Mouse (Mus musculus) NIH3T3 (cell line): Measurements from ENCODE around the gene Gale.

ENCODE experiments used
- DNase-seq: peaks from one replicate; pipeline ENCODE4 v3.0.0-alpha.2; 2012; ENCODE audit warnings: low read depth

Gale gene

DNA sequence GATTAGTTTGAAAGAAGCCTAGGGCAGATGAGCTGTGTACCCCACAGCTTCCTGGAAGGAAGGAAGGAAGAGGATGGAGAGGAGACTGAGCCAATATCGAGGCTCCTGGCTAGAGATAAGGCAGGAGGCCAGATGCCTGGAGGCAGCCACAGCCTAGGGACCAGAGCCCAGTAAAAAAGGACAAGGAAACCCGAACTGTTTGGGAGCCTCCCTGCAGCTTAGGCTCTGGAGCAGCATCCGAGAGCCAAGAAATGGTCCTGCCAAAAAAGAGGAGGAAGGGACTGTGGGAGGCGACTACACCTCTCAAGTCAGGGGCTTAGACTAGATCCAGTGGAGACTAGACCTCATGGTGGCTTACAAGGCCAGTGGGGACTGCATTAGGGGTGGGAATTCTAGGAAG lies 20.1 kb upstream of the Gale start:
- DNase-seq: no peak

- DNase-seq: no peak
These were observed 17.8 kb upstream of the Gale start for GRCm38 (mm10) chr4:135945706-135946105.

DNA sequence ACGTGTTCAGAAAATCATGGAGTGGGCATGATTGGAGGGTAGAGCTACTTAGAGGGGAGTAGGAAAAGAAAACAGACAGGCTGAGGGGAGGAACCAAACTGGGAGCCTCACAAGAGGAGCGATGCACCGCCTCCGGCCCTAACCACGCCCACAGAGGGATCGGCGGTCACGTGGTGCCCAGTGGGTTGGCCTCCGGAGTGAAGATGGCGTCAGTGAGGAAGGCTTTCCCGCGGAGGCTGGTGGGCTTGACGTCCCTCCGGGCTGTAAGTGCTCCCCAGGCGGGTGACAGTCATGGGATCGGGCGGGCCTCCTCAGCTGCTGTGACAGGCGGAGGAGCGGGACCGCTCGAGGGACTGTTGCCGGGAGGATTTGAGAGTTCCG lies 17.3 kb upstream of the Gale start, which contains the start of gene Hmgcl:
TSS of gene Hmgcl (plus strand) at position 171 of the 381 bp plus-strand sequence.
- peak; percentile 94 for DNase-seq

DNA sequence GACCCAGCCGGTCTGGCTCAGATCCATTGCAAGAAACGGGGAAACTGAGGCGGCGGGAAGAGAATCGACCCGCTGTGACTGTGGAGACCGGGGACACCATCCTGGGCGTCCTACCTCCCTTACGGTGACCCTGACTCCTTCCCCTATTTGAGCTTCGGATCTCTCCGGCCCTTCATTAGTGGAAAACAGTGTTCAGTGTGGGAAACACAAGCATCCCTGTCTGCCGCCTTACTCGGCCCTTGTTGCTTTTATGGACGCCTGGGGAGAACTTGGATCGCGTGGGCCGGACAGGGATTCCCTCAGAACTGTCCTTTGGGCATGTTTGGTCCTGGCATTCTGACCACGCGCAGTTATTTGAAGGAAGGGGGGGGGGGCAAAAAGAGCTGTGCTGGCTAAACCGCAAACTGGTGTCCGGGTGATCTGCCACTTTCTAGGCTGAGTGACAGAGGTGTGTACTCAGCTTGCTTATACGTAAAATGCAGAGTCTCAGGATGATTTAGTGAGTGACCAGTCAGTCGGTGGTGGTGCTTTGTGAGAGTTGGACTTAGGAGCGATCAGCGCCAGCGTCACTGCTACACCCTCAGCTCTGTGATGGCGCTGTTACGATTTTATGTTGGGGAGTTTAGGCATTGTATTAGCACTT lies 16.7 kb upstream of the Gale start:
- peak; percentile 32 for DNase-seq

DNA sequence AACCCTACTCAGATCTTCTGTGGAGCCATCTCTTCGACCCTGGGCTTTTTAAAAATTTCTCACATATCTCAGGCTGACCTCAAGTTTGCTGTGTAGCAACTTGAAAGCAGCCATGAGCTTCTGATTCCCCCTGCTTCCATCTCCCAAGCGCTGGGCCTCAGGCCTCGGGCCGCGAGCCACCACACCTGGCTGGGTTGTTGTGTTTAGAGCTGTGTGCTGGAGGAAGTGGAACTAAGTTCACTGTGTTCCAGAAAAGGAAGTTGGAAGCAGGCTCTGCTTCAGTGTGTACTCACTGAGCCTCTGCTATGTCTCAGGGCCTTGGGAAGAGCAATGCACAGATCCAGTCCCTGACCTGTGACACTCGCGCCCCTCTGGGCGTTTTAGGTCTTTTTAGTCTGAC lies 15.4 kb upstream of the Gale start:
- no peak for DNase-seq

DNA sequence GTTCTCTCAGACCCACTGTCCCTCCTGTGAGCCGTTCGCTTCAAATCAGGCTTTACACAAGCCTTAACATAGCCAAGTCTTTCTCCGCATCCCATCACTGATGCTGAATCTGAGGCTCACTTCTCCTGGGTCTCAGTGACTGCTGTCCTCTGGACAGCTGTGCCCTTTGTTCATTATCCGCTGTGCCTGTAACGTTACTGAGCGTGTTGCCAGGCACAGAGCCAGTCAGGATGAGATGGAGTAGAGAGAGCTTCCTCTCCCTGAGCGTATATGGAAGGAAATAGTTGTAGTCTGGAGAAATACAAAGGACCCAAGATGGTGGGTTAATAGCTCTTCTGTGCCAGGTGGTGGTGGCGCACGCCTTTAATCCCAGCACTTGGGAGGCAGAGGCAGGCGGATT lies 14.1 kb upstream of the Gale start:
- no peak for DNase-seq

DNA sequence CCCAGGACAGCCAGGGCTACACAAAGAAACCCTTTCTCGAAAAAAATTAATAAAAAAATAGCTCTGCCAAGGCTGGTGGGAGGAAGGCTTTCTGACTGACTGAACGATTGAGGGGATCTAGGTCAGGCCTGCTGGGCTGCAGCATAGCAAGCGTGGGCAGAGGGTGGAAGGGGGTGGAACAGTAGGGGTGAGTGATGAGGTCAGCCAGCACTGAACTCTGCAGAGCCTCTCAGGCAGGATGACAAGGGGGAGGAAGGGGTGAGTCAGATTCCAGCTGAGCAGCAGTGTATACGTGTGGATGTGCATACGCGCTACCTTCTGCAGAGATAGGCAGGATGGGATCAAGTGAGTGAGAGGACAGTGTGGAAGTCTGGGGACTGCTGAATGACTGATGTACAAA lies 13.6 kb upstream of the Gale start:
- DNase-seq: no peak

DNA sequence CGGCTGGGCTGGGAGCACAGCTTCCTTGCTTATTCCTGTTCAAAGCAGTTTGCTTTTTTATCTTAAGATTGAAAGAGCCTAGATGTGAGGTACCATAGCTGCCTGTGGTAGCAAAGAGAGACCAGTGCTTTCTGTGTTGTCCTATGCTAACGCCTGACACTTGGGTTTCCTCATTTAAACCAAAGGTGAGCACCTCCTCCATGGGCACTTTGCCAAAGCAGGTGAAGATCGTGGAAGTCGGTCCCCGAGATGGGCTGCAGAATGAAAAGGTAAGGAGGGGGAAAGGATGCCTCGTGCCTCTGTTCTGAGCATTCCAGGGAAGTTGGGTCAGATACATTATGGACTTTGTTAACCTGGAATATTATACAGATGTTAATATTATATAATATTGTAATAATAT lies 13.2 kb upstream of the Gale start:
- no peak for DNase-seq

DNA sequence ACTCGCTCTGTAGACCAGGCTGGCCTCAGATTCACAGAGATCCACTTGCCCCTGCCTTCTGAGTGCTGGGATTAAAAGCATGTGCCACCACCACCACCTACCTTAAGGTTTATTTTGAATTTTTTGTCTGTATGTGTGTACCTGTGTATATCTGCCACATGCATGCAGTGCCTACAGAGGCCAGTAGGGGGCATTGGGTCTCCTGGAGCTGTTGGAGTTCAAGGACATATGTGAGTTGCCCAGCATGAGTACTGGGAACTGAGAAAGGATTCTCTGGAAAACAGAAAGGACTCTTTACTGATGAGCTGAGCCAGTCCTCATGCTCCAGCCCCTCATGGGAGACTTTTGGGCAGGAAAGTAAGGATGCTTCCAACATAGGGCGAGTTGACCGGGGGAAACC lies 12.0 kb upstream of the Gale start:
- no peak for DNase-seq

- DNase-seq: no peak
These were observed 10.3 kb upstream of the Gale start for GRCm38 (mm10) chr4:135953179-135953578.

DNA sequence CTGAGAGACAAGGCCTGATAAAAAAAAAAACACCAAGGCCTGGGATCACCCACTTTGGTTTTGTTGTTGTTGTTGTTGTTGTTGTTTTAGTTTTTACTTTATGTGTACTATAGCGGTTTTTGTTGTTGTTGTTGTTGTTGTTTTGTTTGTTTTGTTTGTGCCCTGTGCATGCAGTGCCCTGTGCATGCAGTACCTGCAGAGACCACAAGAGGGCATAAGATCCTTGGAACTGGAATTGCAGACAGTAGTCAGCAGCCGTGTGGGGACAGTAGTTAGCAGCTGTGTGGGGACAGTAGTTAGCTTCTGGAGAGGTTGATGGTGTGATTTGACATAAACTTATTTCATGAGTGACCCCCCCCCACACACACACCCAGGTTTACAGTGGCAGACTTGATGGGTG lies 9.3 kb upstream of the Gale start:
- peak; percentile 69 for DNase-seq

GRCm38 (mm10) chr4:135955886-135956285 lies 7.6 kb upstream of the Gale start:
- DNase-seq: no peak

DNA sequence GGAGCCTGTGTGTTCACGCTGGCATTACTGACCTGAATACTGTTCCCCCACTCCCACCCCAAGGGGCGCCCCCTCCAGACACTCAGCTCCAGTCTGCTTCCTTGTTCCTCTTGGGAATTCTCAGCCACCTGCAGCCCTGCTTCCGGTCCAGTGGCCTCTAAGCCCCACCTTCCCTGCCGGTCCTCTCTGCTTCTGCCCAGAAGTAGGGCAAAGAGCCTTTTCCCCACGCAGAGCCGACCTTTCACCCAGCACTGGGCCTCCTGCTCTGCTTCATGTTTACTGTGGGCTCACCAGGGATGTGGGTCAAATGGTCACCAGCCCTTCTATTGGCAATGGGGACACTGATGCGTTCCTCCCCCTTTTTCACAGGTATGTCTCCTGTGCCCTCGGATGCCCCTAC lies 5.2 kb upstream of the Gale start:
- no peak for DNase-seq

DNA sequence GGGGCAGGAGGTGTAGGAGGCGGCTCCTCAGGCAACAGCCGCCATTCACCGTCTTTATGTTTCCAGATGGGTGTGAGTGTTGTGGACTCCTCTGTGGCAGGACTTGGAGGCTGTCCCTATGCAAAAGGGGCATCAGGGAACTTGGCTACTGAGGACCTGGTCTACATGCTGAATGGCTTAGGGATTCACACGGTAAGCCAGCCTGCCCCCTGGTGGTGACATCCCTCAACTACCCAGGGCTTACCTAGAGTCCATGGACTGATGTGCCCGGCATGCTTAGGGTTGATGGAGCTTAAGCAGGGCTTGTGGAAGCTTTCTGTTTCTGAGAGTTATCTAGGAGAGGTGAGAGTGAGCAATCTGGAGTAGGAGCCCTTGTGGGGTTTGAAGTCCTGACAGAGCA lies 2.8 kb upstream of the Gale start:
- peak; percentile 89 for DNase-seq

- no peak for DNase-seq
These were observed 1.8 kb upstream of the Gale start for GRCm38 (mm10) chr4:135961709-135962108.

DNA sequence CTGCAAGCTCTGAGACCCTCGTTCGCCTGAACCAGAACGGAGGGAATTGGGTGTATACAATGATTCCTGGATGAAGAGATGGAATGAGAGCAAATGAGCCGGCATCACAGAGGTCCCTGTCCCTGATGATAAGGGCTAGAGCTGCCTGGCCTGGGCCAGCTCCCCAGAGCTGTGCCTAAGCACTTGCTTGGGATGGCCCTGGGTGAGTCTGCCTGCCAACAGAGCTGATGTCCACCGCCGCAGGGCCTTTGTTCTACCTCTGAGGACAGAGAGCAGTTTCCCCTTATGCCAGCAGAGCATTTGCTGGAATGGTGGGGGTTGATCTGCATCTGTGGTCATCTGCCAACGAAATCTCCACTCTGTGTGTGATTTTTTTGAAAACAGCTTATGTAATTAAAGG lies 1.3 kb upstream of the Gale start:
- DNase-seq: no peak

DNA sequence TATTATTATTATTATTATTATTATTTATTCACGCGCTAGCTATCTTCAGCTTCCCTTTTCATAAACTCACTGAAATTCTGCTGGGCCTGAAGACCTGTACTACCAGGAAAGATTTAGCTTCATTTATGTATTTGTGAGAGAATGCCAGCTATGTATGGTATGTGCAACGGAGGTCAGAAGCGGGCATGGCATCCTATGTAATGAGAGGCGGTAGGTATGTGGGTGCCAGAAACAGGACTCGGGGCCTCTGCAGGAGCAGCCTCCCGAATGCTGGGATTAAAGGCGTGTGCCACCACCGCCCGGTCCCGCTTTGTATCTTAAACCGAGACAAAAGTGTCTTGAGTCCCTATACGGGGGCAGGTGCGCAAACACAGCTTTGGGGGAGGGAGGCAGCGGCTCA lies 581 bp upstream of the Gale start:
- DNase-seq: peak; percentile 26

- DNase-seq: peak; percentile 72
These were observed 899 bp downstream of the Gale start for GRCm38 (mm10) chr4:135964426-135964825.

GRCm38 (mm10) chr4:135965113-135965512 lies 1.6 kb downstream of the Gale start:
- no peak for DNase-seq

GRCm38 (mm10) chr4:135966283-135966682 lies 2.8 kb downstream of the Gale start:
- DNase-seq: no peak

GRCm38 (mm10) chr4:135967086-135967760 lies 3.7 kb downstream of the Gale start:
- DNase-seq: no peak

- DNase-seq: no peak
These were observed 4.8 kb downstream of the Gale start for GRCm38 (mm10) chr4:135968271-135968869.

DNA sequence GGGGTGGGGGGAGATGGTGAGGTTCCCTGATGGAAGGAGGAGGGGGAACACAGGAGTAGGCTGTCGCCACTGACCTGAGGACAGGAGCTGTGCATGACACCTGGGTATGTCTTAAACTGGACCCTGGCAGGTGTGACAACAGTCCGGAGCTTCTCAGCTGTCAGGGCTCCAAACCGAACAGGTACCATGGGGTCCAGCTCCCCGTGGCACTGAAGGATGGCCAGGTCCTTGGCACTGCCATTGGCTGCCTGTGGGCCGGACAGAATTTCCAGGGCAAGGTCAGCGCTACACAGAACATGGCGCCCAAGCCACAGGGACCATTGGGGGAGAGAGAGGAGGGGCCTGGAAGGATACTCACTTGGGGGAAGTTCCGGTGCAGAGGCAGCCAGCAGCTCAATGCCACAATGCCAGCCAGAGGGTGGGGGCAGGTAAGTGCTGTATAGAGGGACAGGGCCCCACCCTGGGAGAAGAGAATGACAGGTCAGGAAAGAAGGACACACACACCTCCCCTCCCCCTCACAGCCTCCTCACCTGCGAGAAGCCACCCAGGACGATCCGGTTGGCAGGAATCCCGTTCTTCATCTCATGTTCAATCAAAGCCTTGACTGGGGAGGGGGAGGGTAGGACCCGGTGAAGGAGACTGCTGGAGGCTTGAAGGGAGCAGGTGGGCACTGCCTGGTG lies 5.7 kb downstream of the Gale start:
- no peak for DNase-seq
